Mouse (Mus musculus): ENCODE results near the gene Acadvl. TPM values are rescaled to one million over a fixed set of nuclear protein-coding genes. Genes with fewer than 3 reads are reported as not detected.

The Acadvl gene
- polyA plus RNA-seq, 1 experiment, result 3.2 TPM

GRCm38 (mm10) chr11:69979827-69980195 lies 35.4 kb downstream of the Acadvl start:
- Histone ChIP-seq H3K36me3 (ENCODE audit: control insufficient read depth) (peaks cover 61% of the 10 kb centered on the region), H3K4me3 (replicated peaks) (peak overlapping the region; percentile 94), H3K4me1 (ENCODE audit: control insufficient read depth) (peaks cover 52% of the 10 kb centered on the region), H3K27me3 (ENCODE audit: control insufficient read depth) (no peaks in the 10 kb centered on the region), H3K9me3 (ENCODE audit: control insufficient read depth, low read length) (no peaks in the 10 kb centered on the region)
- peak; percentile 81 for TF ChIP-seq GATA1 (IDR thresholded peaks at IDR 0.05; ENCODE audit: low read length)
- TF ChIP-seq TAL1 (IDR thresholded peaks at IDR 0.05; ENCODE audit: low read length), result no peak

- TF ChIP-seq GATA1 (IDR thresholded peaks at IDR 0.05; ENCODE audit: low read length) (no peak), TAL1 (IDR thresholded peaks at IDR 0.05; ENCODE audit: low read length) (no peak)
- Histone ChIP-seq H3K27me3 (ENCODE audit: control insufficient read depth) (no peaks in the 10 kb centered on the region), H3K9me3 (ENCODE audit: control insufficient read depth, low read length) (no peaks in the 10 kb centered on the region), H3K4me1 (ENCODE audit: control insufficient read depth) (peaks cover 21% of the 10 kb centered on the region), H3K4me3 (replicated peaks) (no peak overlapping the region), H3K36me3 (ENCODE audit: control insufficient read depth) (peaks cover 73% of the 10 kb centered on the region)
These were observed 38.9 kb downstream of the Acadvl start for GRCm38 (mm10) chr11:69976271-69976670.

GRCm38 (mm10) chr11:69974907-69975306 lies 40.3 kb downstream of the Acadvl start:
- Histone ChIP-seq H3K27me3 (ENCODE audit: control insufficient read depth) (no peaks in the 10 kb centered on the region), H3K4me3 (replicated peaks) (no peak overlapping the region), H3K4me1 (ENCODE audit: control insufficient read depth) (peaks cover 13% of the 10 kb centered on the region), H3K9me3 (ENCODE audit: control insufficient read depth, low read length) (no peaks in the 10 kb centered on the region), H3K36me3 (ENCODE audit: control insufficient read depth) (peaks cover 82% of the 10 kb centered on the region)
- TF ChIP-seq TAL1 (IDR thresholded peaks at IDR 0.05; ENCODE audit: low read length), result no peak
- no peak for TF ChIP-seq GATA1 (IDR thresholded peaks at IDR 0.05; ENCODE audit: low read length)

GRCm38 (mm10) chr11:69970775-69971174 lies 44.4 kb downstream of the Acadvl start:
- Histone ChIP-seq H3K9me3 (ENCODE audit: control insufficient read depth, low read length) (peaks cover 13% of the 10 kb centered on the region), H3K36me3 (ENCODE audit: control insufficient read depth) (peaks cover 75% of the 10 kb centered on the region), H3K27me3 (ENCODE audit: control insufficient read depth) (peaks cover 24% of the 10 kb centered on the region), H3K4me1 (ENCODE audit: control insufficient read depth) (peaks cover 12% of the 10 kb centered on the region), H3K4me3 (replicated peaks) (no peak overlapping the region)
- no peak for TF ChIP-seq TAL1 (IDR thresholded peaks at IDR 0.05; ENCODE audit: low read length)
- no peak for TF ChIP-seq GATA1 (IDR thresholded peaks at IDR 0.05; ENCODE audit: low read length)

GRCm38 (mm10) chr11:69970222-69970621 lies 45.0 kb downstream of the Acadvl start:
- Histone ChIP-seq H3K27me3 (ENCODE audit: control insufficient read depth) (peaks cover 30% of the 10 kb centered on the region), H3K4me1 (ENCODE audit: control insufficient read depth) (peaks cover 16% of the 10 kb centered on the region), H3K9me3 (ENCODE audit: control insufficient read depth, low read length) (peaks cover 16% of the 10 kb centered on the region), H3K4me3 (replicated peaks) (no peak overlapping the region), H3K36me3 (ENCODE audit: control insufficient read depth) (peaks cover 69% of the 10 kb centered on the region)
- TF ChIP-seq GATA1 (IDR thresholded peaks at IDR 0.05; ENCODE audit: low read length) (no peak), TAL1 (IDR thresholded peaks at IDR 0.05; ENCODE audit: low read length) (no peak)

- peaks cover 55% of the 10 kb centered on the region for H3K36me3 ChIP-seq (ENCODE audit: control insufficient read depth)
- no peak overlapping the region for H3K4me3 ChIP-seq (replicated peaks)
- H3K9me3 ChIP-seq (ENCODE audit: control insufficient read depth, low read length), result peaks cover 24% of the 10 kb centered on the region
- H3K4me1 ChIP-seq (ENCODE audit: control insufficient read depth), result peaks cover 17% of the 10 kb centered on the region
- H3K27me3 ChIP-seq (ENCODE audit: control insufficient read depth), result peaks cover 44% of the 10 kb centered on the region
- TF ChIP-seq TAL1 (IDR thresholded peaks at IDR 0.05; ENCODE audit: low read length), result no peak
- no peak for TF ChIP-seq GATA1 (IDR thresholded peaks at IDR 0.05; ENCODE audit: low read length)
These were observed 46.4 kb downstream of the Acadvl start for GRCm38 (mm10) chr11:69968793-69969192.

- Histone ChIP-seq H3K36me3 (ENCODE audit: control insufficient read depth) (peaks cover 38% of the 10 kb centered on the region), H3K27me3 (ENCODE audit: control insufficient read depth) (peaks cover 62% of the 10 kb centered on the region), H3K4me1 (ENCODE audit: control insufficient read depth) (peaks cover 17% of the 10 kb centered on the region), H3K4me3 (replicated peaks) (peak overlapping the region; percentile 39), H3K9me3 (ENCODE audit: control insufficient read depth, low read length) (peaks cover 27% of the 10 kb centered on the region)
- TF ChIP-seq GATA1 (IDR thresholded peaks at IDR 0.05; ENCODE audit: low read length) (no peak), TAL1 (IDR thresholded peaks at IDR 0.05; ENCODE audit: low read length) (no peak)
These were observed 48.2 kb downstream of the Acadvl start for GRCm38 (mm10) chr11:69966860-69967517.

- Histone ChIP-seq H3K36me3 (ENCODE audit: control insufficient read depth) (peaks cover 30% of the 10 kb centered on the region), H3K4me1 (ENCODE audit: control insufficient read depth) (peaks cover 17% of the 10 kb centered on the region), H3K27me3 (ENCODE audit: control insufficient read depth) (peaks cover 70% of the 10 kb centered on the region), H3K9me3 (ENCODE audit: control insufficient read depth, low read length) (peaks cover 27% of the 10 kb centered on the region), H3K4me3 (replicated peaks) (peak overlapping the region; percentile 39)
- TF ChIP-seq GATA1 (IDR thresholded peaks at IDR 0.05; ENCODE audit: low read length) (no peak), TAL1 (IDR thresholded peaks at IDR 0.05; ENCODE audit: low read length) (no peak)
These were observed 49.0 kb downstream of the Acadvl start for GRCm38 (mm10) chr11:69966006-69966859.

GRCm38 (mm10) chr11:69965271-69966005 lies 49.8 kb downstream of the Acadvl start:
- peaks cover 17% of the 10 kb centered on the region for H3K4me1 ChIP-seq (ENCODE audit: control insufficient read depth)
- H3K36me3 ChIP-seq (ENCODE audit: control insufficient read depth), result peaks cover 26% of the 10 kb centered on the region
- TF ChIP-seq GATA1 (IDR thresholded peaks at IDR 0.05; ENCODE audit: low read length), result no peak
- TF ChIP-seq TAL1 (IDR thresholded peaks at IDR 0.05; ENCODE audit: low read length), result no peak
- H3K9me3 ChIP-seq (ENCODE audit: control insufficient read depth, low read length), result peaks cover 27% of the 10 kb centered on the region
- peaks cover 78% of the 10 kb centered on the region for H3K27me3 ChIP-seq (ENCODE audit: control insufficient read depth)
- peak overlapping the region; percentile 39 for H3K4me3 ChIP-seq (replicated peaks)
